Mouse (Mus musculus): ENCODE measurements at regions not wholly inside any gene's neighbourhood (a gene's known extent, or its start where the extent isn't known, plus 50 kb on each side); places are given as distances from the start of the nearest gene placed in this dataset.
"Not testable (repeated sequence)": the region's sequence is repeated elsewhere in the genome, so short reads cannot be mapped to it uniquely, and the experiment has no call there.

- no peak for DNase-seq (ENCODE audit: low spot score in 2 of 2)
These were observed 79.1 kb upstream of the Neurl1b start for GRCm38 (mm10) chr17:26335551-26335950.

DNA sequence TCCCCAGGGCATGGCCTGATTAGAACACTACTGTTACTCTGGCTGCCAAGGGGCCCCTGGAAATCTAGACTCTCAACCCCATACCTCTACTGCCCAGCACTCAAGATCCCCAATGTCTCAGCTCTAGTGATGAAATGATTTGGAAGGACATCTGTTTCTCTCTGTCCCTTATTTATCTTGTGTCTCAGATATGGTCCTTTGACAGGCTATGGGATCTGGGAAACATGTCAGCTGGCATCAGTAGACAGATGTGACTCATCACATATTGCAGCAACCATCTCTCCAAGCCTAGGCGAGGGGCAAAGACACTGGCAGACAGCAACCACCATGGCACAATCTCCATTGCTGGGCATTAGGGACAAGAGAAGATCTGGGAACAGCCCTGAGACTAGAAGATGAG, 78.6 kb upstream of the Neurl1b start:
- no peak for DNase-seq (ENCODE audit: low spot score in 2 of 2)

DNA sequence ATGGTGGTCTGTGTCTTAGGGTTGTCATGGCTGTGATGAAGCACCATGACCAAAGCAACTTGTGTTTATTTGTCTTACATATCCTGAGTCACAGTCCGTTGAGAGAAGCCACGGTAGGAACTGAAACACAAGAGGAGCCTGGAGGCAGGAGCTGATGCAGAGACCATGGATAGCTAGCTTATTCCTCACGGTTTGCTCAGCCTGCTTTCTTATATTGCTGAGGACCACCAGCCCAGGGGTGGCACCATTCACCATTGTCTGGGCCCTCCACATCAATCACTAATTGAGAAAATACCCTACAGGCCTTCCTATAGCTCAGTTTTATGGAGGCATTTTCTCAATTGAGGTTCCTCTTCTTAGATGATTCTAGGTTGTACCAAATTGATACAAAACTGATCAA, 77.5 kb upstream of the Neurl1b start:
- DNase-seq (ENCODE audit: low spot score in 2 of 2) = no peak

DNA sequence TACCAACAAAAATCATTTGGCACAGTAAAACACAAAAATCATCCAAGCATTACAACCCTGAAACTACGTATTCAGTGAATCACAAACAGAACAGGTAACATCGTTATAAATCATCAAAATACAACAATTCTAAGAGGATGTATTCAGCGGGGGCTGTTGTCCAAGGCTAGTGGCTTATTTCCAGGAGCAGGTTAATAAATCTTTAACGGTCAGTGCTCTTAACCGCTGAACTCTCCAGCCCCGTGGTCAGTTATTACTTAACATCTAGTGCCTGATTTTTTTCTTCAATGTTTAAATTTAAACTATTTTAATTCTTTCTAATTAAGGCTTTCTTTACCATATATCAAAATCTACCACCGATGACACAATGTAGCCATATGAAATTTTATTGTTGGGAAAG, 69.2 kb upstream of the Neurl1b start:
- not testable (repeated sequence) for DNase-seq (ENCODE audit: low spot score in 2 of 2)

DNA sequence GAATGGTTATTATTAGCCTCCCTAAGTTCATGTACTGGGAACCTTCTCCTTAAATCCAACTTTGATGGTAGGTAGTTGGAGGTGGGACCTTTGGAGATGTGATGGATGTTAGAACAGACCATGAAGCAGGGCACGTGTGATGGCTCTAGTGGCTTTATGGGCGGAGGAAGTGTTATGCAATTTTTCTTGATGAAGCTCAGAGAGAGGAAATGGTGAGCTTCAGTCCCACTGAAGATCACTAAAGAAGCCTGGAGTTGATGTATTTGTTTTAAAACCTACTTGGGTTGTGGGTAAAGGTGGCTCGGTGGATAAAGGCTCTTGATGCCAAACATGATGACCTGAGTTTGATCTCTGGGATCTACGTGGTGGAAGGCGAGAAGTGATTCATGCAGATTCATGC, 66.5 kb upstream of the Neurl1b start:
- no peak for DNase-seq (ENCODE audit: low spot score in 2 of 2)

- no peak for DNase-seq (ENCODE audit: low spot score in 2 of 2)
These were observed 64.9 kb upstream of the Neurl1b start for GRCm38 (mm10) chr17:26349741-26350140.

DNA sequence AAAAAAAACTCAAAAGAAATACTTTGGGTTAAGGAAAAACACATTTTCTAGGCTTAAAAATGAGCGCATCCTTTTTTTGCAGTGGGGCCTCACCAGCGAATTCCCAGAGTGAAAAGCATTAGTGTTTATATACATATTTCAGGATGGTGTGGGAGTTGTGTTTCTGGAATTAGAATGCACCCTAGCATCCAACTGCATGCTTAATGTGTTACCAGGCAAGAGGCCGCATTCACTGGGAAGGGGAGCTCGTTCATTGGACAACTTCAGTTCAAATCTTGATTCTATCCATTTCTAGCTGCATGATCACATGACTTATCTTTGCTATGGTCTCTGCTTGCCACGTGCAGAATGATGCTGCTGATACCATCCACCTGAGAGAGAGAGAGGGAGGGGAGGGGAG, 64.4 kb upstream of the Neurl1b start:
- DNase-seq (ENCODE audit: low spot score in 2 of 2) = no peak

- DNase-seq (ENCODE audit: low spot score in 2 of 2) = no peak
These were observed 62.6 kb upstream of the Neurl1b start for GRCm38 (mm10) chr17:26351991-26352390.

GRCm38 (mm10) chr17:26352712-26353111, 61.9 kb upstream of the Neurl1b start:
- DNase-seq (ENCODE audit: low spot score in 2 of 2) = no peak

DNA sequence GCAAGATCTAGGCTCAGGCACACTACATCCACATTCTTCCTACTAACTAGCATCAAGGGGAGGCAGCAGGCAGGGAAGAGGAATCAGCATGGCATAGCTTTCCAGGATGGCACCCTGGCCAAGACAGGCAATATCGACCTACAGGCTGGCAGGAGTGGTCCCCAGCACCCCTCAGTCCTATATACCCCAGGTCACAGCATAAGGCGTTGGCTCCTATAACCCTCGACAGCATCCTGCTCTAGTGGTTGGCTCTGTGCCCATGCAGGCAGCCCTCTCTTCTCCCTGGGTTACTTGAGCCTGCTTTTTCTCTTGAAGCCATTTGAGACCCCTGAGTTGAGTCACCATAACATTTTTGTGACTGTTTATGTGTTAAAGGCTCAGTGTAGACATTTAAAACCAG, 60.2 kb upstream of the Neurl1b start:
- no peak for DNase-seq (ENCODE audit: low spot score in 2 of 2)

DNA sequence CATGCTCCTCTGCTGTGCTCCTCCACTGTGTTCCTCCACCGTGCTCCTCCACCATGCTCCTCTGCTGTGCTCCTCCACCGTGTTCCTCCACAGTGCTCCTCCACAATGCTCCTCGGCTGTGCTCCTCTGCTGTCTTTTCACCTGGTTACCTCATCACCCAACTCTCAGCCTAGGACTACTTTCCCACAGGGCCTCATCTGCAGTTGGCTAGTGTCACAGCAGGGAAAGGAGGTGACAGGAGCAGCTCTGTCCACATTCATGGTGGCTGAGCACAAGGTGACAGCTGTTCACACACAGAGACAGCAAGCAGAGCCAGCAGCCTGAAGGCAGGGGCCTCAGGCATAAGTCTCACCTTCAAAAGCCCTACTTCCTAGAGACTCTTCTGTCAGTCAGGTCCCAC, 59.3 kb upstream of the Neurl1b start:
- no peak for DNase-seq (ENCODE audit: low spot score in 2 of 2)

- DNase-seq (ENCODE audit: low spot score in 2 of 2) = no peak
These were observed 57.7 kb upstream of the Neurl1b start for GRCm38 (mm10) chr17:26356906-26357305.

DNA sequence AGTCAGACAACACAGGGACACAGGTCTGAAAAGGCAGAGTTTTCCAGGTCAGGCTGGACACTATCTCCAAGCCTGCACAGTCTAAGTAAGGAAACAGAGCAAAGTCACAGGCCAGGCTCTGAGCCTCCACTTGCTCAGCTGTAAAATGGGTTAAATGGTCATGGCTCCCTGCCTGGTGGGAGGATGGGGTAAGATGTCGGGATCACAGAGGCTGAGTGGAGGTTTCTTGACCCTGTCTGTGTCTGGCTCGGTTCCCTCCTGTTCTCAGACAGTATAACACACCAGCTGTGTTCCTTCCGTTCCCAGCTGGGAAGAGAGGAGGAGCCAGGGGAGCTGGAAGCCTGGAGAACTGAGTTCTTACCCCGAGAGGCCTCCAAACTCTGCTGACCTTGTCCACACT, 56.8 kb upstream of the Neurl1b start:
- DNase-seq (ENCODE audit: low spot score in 2 of 2) = peak in 1 of 2 experiments; percentile 53

DNA sequence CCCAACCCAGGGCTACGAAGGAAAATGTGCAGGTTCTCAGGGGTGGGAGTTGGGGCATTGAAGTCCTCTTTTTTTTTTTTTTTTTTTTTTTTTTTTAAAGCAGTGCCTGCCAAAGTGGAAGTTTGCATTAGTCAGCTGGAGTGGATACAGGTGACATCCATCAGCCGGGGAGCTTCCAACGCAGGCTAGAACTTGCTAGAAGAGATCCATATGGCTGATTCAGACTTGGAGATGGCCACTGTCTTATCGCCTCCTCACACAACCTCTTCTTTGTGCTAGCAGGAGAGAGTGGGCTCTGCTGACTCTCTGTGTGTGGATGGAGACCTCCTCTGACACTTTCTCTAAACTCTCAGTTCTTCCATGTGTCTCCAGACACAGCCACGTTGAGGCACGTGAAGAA, 53.9 kb upstream of the Neurl1b start:
- no peak for DNase-seq (ENCODE audit: low spot score in 2 of 2)

DNA sequence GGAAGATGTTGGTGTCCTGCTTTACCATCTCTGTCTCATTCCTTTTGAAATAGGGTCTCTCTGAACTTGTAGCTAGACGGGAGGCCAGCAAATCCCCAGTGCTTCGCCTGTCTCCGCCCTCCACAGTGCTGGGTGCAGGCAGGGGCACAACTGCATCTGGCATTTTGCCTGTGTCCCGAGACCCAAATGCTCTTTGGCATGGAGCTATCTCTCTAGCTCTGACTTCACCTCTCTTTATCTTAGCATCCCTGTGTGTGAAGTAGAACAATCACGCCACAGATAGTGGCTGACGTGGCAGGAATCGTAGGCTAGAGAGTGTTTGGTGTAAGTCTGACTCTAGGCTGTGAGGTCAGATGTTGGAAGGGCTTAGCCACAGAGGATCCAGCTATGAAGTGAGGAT, 53.2 kb upstream of the Neurl1b start:
- no peak for DNase-seq (ENCODE audit: low spot score in 2 of 2)

- DNase-seq (ENCODE audit: low spot score in 2 of 2) = no peak
These were observed 52.6 kb upstream of the Neurl1b start for GRCm38 (mm10) chr17:26361992-26362391.

DNA sequence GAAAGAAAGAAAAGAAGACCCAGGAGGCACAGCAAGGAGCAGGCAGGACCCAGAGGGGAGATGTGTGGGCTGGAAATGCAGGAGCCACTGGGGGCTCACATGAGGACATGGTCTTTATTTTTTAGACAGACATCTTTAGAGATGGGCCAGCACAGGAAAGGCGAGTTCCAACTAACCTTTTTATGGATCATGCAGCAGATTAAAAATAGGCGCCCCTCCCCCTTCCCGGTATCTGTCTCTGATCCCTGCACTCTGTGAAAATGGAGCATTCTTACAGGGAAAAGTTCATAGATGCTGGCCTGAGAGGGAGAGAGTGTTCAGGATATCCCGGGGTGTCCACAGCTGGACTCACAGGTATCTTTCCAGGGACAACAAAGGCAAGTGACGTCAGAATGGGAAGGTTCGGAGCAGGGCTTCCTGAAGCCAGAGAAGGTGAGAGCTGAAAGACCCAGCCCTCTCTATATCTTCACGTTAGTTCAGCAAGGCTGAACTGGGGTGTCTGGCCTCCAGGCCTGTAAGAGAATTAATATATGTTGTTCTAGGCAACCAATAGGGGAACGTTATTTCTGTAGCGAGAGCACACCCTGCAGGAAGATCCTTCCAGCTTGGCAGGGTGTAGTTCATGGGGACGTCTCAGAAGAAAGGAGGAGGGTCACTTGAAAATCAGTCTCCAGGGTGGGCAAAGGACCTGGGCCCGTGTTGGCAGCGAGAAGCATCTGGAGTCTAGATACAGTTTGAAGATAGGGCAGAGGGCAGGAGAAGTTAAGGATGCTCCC, 51.9 kb upstream of the Neurl1b start:
- DNase-seq (ENCODE audit: low spot score in 2 of 2) = no peak

DNA sequence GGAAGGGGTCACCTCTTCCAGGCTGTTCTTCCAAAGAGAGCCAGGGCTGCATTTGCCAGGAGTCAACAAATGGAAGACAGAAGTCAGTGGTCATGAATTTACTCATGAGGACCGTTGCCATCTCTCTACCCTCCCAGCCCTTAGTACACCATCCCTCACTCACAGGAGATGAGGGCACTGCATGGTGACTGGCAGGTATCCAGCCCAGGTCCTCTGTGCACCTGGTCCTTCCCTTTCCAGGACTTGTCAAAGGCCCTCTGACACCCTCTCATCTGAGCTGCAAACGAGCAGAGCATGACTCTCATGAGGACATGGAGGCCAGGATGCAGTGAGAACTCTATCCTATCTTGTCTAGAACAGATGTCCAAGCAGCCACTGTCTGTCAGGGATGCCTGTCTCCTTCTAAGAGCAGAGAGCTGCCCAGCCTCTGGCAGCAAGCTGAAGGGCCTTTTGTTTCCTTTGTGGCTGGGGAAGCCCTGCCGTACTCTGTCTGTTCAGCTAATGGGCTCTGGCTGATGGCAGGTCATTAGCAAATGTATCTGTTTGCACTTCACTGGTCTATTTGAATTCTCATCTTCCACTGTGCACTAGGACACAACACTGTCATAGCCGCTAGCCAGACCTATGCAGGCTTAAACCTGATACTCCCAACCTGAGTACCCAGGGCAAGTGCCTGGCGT, 50.6 kb upstream of the Neurl1b start:
- no peak for DNase-seq (ENCODE audit: low spot score in 2 of 2)
